Mouse (Mus musculus): Measurements from ENCODE around the gene Mapk8ip1.
A peak's percentile ranks its signal among the peaks of the same experiment; 100 is the strongest.

Gene Mapk8ip1

DNA sequence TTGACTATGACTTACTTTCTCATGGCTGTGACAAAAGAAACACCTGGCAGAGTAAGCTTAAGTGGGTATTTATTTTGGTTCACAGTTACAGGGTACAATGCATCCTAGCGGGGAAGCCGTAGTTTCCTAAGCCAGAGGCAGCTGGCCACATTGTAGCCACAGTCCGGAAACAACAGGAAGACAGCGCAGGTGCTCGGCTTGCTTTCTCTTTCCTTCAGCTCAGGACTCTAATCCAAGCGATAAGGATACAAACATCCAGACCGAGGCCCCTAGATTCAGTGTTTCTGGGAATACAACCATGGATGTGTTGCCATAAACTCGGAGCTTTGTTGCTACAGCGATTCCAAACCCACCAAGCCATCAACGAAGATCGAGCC lies 27.6 kb downstream of the Mapk8ip1 start:
- DNase-seq (ENCODE audit: extremely low read depth, low read depth, low spot score), result no peak

DNA sequence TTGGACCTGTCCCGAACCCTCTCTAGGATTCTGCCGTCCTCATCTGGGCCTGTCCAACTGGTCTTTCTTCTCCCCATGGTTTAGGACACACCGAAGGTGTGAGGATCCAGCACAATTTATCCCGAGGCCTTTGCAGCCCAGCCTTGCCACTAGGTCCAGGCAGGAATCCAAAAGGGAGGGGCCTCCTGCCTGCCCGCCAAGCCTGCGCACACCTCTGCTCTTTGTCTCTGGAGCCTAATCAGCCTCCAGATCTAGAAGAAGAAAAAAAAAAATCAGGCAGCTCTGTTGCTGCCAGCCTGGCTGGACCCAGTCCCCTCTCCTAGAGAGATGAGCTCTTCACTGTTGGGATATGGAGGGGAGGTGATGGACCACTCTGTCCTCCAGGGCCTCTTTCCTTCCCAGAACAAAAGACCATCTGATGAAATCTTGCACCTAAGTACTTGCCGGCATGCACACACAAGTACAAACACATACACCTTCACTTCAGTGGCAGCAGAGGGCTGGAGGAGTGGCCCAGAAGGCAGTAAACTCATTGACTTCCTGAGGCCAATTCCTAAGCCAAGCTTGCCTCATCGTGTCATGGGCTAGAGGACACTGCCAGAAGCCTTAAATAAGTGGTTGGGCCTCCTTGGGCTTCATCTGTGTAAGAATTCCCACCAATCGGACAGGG lies 28.2 kb downstream of the Mapk8ip1 start:
- DNase-seq (ENCODE audit: extremely low read depth, low read depth, low spot score), result peak; percentile 99

DNA sequence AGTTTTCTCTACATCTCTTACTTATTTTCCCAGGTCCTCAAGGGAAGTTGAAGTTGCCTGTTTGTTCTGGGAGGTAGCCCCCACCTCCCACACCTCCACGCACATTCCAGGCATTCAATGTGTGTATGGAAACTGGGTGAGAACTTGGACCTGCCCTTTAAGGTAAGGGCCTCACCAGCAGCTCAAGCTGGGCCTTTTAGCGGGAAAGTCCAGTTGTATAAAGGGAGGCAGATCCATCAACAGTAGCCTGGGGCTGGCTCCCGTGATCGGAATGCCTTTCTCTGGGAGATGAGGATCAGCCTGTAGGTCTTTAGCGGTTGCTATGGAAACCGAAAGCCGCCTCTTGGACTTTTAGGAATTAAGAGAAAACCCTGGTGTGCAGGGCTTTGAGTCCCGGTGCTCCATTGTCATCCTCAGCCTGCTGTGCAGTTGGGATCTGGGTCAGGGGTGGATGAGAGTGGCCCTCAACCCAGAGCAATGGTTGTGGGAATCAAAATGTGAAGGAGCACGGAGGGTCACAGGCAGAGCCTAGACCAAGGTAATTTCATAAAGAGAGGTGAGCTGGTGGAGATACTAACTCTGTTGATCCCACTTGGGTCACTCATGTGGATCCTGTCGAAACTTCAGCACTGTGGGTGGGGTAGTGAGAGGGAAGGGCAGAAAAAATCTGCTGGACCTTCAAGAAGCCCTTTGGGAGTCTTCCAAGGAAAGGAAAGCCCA lies 28.9 kb downstream of the Mapk8ip1 start:
- DNase-seq (ENCODE audit: extremely low read depth, low read depth, low spot score), result no peak

DNA sequence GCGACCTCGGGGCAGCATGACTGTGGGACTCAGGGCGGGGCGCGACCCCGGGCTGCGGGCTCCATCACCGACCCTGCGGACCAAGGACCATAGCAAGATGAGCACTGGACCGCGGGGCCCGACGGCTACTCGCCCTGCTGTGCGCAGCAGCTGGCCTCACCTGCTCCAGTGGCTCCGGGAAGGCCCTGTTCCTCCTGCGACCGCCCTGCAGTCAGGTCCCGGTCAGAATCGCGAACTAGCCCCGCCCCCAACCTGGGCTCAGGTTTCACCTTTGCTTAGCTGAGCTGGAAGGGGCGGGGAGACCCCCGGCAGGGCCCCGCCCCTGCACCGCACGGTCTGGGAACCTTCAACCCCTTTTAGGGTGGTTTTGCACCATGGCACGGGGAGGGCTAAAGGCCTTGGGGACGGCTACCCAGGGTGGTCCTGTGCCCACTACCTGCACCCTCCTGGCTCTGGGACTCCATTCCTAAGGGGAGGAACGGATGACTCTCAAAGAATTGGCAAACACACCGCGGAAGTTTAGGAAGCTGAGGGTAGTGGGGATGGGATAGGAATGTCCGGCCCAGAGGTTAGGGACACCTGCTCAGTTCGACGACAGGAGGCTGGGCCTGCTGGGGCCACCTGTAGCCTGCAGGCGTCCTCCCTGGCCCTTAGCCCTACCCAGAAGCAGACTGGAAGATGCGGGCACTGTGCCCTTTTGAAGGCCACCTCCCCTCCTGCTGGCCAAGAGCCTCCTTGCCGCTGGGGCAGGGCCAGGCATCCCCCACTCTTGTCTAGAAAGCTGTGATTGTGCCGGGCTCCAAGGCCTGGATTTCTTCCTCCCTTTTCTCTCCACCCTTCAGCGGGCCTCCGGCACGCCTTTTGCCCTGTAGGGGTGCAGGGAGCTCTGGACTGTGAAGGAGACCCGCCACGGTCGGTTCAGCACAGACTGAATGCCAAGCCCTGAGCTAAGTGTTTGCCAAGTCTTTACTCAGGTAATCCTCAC lies 29.9 kb downstream of the Mapk8ip1 start:
- DNase-seq (ENCODE audit: extremely low read depth, low read depth, low spot score), result no peak

DNA sequence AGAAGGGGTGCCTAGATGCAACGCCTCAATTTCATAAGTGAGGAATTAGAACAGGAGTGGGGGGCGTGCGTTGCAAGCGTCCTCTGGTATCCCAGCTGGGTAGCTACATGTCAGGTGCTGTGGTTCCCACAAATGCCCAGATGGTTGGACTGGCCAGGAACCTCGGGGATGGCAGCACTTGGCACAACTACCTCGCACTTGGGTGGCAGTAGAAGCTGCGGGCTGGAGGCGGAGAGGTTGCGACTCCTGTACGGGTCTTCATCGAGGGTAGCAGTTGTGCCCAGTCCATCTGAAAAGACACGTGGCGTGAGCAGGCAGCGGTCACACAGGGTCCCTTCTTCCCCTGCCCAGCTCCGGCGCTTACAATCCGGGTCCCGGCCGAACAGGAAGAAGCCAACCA lies 30.7 kb downstream of the Mapk8ip1 start:
- no peak for DNase-seq (ENCODE audit: extremely low read depth, low read depth, low spot score)

DNA sequence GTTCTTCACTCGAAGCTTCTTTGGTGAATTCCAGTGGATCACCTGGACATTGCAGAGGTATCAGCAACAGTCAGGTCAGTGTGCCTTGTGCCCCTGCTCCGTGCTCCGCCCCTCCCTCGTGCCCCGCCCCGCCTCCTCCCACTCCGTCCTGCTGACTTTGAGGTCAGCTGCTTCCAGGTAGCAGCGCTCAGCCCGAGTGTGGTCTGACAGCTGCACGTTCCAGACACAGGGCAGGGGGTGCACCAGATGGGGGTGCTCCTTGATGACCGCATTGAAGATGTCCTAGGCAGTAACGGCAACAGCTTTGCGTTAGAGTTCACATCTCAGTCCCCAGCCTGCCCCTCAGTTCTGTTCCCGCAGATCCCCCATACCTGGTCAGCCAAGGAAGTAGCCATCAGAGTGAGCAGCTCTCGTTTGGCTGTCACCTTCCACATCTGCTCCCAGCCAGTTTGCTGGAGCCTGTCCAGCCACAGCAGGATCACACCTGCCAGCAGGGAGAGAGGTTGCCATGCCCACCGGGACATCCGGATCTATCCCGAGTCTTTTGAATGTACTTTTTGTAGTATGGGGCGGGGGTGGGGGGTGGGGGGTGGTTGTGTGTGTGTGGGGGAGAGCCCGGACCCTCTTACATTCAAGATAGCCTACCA lies 33.6 kb downstream of the Mapk8ip1 start:
- no peak for DNase-seq (ENCODE audit: extremely low read depth, low read depth, low spot score)

DNA sequence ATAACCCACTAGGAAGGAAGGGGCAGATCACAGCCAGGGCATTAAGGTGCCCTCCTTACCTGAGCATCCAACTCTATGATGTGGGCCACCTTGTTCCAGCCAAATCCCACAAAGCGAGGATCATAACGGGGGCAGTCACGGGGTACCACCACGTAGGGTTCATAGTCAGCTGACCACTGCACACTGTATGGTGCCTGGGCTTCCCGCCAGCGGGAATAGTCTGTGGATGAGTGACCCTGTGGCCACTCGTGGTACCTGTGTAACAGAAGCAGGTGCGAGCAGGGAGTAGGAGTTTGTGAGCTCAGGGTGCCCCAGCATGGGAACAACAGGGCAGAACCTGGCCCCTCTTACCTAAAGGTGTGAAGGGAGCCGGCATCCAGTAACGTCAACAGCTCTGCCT lies 35.5 kb downstream of the Mapk8ip1 start:
- no peak for DNase-seq (ENCODE audit: extremely low read depth, low read depth, low spot score)

DNA sequence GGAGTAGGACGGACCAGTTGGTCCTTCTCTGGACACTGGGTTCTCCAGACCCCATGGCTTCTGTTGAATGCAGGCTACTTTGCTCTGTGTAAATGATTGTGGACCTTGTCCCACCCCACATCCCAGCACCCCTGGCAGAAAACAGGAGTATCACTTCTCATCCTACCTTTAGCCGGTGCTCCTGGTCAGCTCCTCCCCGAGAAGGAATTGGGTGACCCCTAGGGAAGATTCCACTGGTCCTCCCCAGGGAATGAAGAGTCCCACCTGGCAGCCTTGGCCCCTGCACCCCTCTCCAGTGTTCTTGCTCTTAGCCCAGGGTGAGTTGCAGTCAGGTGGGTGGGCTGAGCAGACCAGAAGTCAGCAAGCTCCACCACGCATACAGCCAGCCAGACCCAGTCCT lies 37.0 kb downstream of the Mapk8ip1 start:
- DNase-seq (ENCODE audit: extremely low read depth, low read depth, low spot score), result no peak

DNA sequence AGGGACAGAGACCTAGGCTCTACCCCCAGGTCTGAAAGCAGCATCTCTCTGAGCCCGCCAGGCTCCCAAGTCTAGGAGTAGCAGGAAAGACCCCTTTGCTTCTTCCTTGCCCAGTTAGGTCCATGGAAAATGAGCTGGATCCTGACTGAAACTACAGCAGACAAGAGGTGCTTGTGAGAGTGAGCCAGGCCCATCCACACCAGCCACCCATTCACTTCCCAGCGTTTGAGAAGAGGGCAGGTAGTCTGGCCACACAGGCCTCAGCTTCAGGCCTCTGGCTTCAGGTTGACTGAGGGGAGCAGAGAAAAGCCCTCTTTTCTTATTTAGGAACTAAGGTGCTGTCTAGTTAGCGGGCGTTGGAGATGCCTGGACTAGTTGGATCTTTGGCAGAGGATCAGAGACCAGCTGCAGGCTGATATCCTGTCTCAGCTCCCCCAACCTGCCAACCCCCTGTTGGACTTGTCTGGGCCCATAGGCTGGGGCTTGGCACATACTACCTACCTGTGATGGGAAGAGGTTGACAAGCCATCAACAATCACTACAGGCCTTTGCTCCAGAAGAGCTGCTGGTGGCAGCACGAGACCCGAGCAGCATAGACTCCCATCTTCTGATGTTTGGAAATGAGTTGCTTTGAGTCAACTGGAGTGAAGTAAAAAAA lies 38.4 kb downstream of the Mapk8ip1 start:
- no peak for DNase-seq (ENCODE audit: extremely low read depth, low read depth, low spot score)

DNA sequence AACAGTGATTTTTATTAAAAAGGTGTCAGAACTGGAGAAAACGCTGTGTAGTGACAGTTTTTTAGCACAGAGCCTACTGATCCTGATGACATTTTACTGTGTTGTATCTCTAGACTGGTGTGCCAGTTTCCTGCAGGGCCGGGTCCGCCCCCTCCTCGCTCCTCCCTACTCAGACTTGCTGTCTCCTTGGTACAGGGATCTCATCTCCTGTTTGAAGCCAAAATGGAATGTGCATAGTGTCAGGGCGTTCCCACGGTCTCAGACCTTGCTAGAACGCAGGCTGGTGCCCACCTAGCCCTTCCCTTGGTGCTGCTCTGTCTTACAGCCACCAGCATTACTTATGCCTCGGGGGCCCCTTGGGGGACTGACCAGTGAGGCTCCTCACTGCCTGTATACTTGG lies 39.3 kb downstream of the Mapk8ip1 start:
- no peak for DNase-seq (ENCODE audit: extremely low read depth, low read depth, low spot score)

DNA sequence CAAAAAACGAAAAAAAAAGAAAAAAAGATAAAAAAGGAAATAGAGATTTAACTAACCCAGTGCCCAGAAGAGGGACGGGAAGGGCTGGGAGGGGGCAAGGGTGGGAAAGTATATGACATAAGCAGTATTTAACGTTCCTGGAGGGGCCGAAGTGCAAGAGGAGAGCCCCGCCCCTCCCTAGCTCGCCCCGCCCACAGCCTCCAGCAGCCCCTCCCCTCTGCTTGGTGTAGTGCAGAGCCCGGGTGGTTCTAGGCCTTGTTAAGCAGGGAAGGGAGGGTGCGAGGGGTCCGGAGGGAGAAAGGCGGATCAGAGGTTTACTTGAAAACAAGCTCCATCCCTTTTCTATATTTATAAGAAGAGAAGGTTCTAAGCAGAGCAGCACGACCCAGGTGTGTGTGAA lies 40.2 kb downstream of the Mapk8ip1 start:
- DNase-seq (ENCODE audit: extremely low read depth, low read depth, low spot score), result no peak

DNA sequence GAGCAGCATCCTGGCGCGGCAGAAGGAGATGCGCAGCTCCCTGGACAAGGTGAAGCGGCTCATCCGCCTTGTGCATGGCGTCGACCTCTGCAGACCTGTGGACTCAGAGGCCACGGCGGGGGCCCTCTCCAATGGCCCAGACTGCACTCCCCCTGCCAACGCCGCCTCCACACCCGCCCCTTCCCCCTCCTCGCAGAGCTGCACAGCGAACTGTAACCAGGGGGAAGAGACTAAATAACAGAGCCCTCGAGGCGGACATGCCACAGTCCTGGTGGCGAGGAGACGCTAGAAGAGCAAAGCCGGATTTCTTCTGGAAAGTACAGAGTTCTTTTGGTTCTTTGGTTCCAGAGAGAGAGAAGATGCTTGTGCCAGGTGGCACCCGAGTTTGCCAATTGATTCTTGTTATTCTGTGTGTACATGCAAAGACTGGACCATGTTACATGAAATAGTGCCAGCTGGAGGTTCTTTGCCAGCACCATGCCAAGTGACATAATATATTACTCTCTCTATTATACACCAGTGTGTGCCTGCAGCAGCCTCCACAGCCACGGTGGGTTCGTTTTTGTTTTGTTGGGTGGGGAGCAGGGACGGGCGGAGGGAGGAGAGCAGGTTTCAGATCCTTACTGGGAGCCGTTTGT lies 40.8 kb downstream of the Mapk8ip1 start:
- DNase-seq (ENCODE audit: extremely low read depth, low read depth, low spot score), result no peak

DNA sequence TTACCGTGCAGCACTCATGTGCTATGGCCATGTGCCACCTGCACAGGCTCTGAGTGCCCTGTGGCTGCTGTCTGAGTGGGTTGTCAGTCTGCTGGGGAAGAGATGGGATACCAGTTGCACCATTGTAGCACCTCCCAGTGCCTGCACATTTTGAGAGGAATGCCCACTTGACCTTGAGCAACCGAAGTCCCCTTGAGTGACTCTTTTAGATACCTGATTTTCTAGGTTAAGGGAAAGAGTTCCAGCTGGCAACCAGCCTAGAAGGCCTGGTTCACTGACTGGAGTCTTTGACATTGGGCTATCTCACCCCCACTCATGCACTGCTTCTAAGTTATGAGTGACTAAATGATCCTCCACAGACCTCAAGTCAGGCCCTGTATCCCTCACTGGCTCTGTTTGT lies 41.8 kb downstream of the Mapk8ip1 start:
- DNase-seq (ENCODE audit: extremely low read depth, low read depth, low spot score), result no peak

DNA sequence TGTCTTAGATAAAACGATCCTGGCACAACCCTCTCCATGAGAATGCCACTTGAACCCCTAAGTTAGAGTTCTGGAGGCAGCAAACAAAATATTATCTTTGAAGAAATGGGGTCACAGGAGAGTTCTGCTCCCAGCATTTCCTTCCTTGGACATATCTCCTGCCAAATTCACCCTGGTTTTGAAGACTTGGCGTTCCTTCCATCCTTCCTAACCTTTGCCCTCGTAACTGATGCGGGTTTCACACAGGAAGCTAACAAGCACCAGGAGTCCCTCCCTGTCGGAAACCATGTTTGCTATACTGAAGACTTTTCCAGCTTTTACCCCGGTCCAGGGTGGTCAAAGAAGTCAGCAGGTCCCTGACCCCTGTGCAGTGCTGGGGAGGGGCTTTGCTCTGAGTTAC lies 46.8 kb downstream of the Mapk8ip1 start:
- no peak for DNase-seq (ENCODE audit: extremely low read depth, low read depth, low spot score)

DNA sequence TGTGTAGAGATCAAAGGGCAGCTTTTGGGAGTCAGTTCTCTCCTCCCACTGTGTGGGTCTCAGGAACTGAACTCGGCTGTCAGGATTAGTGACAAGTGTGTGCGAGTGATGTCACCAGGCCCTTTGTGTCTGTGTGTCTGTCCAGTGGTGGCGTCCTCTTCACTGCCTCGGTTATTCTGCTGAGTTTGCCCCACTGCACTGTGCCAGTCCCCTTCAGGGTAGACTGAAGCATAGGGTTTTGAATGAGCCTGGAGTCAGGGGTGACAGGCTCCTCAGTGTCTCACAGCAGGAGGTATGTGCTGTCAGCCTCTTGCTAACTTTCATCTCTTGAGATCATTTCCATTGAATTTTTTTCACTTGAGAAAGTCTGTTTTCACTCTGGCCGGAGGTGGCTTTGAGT lies 47.7 kb downstream of the Mapk8ip1 start:
- no peak for DNase-seq (ENCODE audit: extremely low read depth, low read depth, low spot score)

DNA sequence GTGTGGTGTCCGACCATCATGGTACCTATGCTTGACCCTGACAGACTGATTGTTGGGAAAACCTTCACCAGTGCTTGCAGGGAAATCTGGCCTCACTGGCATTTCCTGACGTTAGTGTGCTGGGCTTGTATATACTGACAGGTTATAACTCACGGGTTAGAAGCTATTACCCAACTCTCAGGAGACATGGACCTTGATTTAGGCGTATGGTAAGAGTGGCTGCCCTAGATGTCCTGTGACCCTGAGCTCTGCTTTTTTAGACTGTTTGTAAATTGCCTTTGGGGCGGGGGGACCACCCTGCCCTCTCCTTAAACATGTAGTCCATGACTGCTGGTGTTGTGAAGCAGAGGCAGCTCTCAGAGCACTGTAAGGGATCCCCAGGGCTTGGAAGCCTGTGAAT lies 50.4 kb downstream of the Mapk8ip1 start:
- no peak for DNase-seq (ENCODE audit: extremely low read depth, low read depth, low spot score)

DNA sequence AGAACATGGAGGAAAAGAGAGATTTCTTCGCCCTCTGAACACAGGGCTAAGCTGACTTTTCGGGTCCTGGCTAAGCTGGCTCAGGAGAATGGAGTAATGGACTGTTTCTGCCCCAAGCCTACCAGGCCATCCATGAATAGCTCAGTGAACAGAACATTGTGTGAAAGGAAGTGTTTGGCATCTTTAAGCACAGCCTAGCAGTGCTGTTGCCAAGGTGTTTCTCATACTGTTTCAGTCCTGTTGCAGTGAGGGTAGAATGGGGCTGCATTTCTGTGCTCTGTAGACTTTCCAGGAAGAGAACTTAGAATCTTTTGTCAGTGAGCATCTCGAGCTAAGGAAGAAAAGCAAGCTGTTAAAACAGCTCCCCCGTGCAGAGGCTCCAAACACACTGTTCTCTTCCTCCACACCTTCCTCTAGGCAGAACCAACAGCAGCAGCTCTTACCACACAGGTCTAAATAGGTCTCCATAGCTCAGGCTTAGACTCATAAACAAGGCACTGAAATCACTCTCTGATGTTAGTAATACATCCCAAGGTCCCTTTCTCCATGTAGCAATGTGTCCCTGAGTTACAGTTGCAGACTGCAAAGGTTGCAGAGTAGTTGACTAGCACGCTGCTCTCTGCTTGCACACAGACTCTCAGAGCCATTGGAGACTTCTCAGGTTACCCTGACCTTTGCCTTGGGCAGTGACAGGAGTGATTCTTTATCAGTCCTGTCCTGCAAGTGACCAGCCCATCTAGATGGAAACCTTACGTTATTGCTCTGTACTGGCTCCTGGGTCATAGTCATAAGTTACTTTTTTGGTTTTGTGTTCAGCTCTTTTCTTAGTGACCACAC lies 51.3 kb downstream of the Mapk8ip1 start:
- no peak for DNase-seq (ENCODE audit: extremely low read depth, low read depth, low spot score)

DNA sequence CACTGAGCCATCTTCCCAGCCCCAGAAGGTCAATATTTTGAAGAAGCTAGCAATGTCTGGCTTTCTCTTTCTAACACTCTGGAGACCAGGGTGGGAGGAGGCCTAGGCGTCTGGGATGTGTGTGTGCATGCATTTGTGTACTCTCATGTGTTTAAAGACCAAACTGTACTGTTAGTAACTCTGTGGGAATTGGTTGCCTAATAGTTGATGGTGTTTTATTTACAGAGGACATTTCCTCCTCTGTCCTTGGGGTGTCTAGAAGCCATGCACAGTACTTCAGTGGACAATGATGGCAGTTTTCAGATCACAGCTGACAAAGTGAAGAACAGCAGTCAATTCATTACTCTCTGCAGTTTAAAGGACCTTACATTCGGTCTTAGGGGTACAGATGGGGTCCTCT lies 53.9 kb downstream of the Mapk8ip1 start:
- no peak for DNase-seq (ENCODE audit: extremely low read depth, low read depth, low spot score)

DNA sequence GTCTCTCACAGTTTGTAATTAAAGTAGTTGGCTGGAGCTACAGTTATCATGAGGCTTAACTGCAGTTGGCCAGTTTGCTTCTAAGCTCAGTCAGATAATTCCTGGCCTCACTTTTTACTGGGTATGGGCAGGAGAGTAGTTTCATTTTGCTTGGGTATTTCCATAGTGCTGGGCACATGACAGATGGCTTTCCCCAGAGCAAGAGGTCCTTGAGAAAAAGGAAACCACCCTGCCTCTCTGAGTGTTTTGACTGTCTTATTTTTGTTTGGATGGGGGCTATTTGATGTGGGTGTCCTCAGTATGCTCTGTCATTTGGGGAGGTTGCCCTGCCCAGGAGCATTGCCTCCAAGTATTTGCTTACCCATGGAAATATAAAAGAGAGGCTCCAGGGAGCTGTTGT lies 58.6 kb downstream of the Mapk8ip1 start:
- DNase-seq (ENCODE audit: extremely low read depth, low read depth, low spot score), result no peak

All from fat pad, adult 2 months (tissue).